Comparison of ENCODE assay signal across 12 mouse cellular contexts in the genomic region with DNA sequence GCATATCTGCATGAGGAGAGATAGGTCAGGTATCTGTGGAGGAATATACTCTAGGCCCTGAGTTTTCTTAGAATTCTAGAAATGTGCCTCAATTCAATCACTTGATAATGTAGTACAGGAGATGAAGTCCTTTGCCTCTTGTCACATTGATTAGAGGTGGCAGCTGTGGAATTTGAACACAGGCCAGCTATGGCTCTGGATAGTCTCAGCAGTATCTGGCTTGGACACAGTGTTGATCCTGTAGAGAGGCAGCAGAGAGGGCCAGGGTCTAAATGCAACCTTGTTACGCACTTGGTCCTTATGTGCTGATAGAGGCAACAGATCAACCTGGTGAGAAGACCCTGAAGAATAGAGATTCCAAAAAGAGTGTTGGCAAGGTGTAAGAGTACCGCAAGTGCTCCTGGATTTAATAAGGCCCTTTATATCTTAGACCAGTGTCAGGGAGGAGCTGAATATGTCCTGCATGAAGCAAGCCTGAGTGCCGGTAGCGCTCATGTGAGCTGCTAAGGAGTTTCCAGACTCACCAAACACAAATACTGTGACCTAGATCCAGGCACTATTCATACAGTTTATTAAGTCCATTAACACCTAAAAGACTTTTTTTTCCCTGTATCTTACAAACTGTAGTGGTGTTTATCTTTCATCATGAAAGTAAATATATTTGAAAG.
A peak's percentile ranks its signal among the peaks of the same experiment; 100 is the strongest.
DNase-seq lines count a peak whose midpoint lies in the region; ATAC-seq lines count a peak whose summit lies in the region.
"Had no signal": no experiment of that assay in that cellular context is flagged by ENCODE, and none has a peak within 500 bp of the region (broad histone marks: within the 10 kb centered on the region; RNA-seq: fewer than 3 reads in every experiment).

No protein-coding gene starts in this region.

- no peaks in the 10 kb centered on the region for H3K4me1 ChIP-seq in hindbrain, embryonic 11.5 days (replicated peaks; ENCODE audit: control insufficient read depth, insufficient read depth, low read length)
- H3K4me1 ChIP-seq: embryonic facial prominence, embryonic 12.5 days had no signal

- 95% methylated on average over 4 of the region's 4 CpGs for WGBS in hindbrain, embryonic 11.5 days

- no peak overlapping the region for H3K4me2 ChIP-seq in hindbrain, embryonic 11.5 days (replicated peaks; ENCODE audit: low read depth, low read length)
- H3K4me2 ChIP-seq: embryonic facial prominence, embryonic 12.5 days had no signal

- DNase-seq in spleen, adult 12 weeks (ENCODE audit: low spot score), result peak; percentile 11
- DNase-seq in spleen, postnatal 14 days (ENCODE audit: low spot score in 2 of 2), result no peak
- peak; percentile 18 to 26 for DNase-seq in gastrocnemius, postnatal 36 days
- DNase-seq in heart, postnatal 14 days, result peak; percentile 51 to 76
- DNase-seq in kidney, adult 8-10 months, result no peak
- no peak for DNase-seq in adrenal gland, postnatal 4 days (ENCODE audit: low spot score in 2 of 2)
- DNase-seq in hindbrain, embryonic 11.5 days (ENCODE audit: low spot score), result no peak
- DNase-seq in adrenal gland, postnatal 25 days, result no peak
- DNase-seq: B cell, adult 2 months had no signal

- H3K9ac ChIP-seq in hindbrain, embryonic 11.5 days (ENCODE audit: low read depth, low read length), result no peak overlapping the region
- H3K9ac ChIP-seq: embryonic facial prominence, embryonic 12.5 days had no signal

- ATAC-seq in hindbrain, embryonic 11.5 days (ENCODE audit: low FRiP score), result no peak
- ATAC-seq: Patski had no signal

- H3K36me3 ChIP-seq in hindbrain, embryonic 11.5 days (ENCODE audit: control insufficient read depth, insufficient read depth, low read length), result no peaks in the 10 kb centered on the region
- H3K36me3 ChIP-seq: embryonic facial prominence, embryonic 12.5 days had no signal

- no peaks in the 10 kb centered on the region for H3K27me3 ChIP-seq in hindbrain, embryonic 11.5 days (ENCODE audit: control insufficient read depth, insufficient read depth, low read length)
- H3K27me3 ChIP-seq: embryonic facial prominence, embryonic 12.5 days; Patski had no signal

- intact Hi-C loops in gastrocnemius, postnatal 36 days (cut with DNase I), result no loop called here
- intact Hi-C loops in heart, postnatal 14 days (cut with DNase I), result no loop called here

- H3K27ac ChIP-seq in hindbrain, embryonic 11.5 days (ENCODE audit: low read depth, low read length), result no peak overlapping the region
- H3K27ac ChIP-seq: embryonic facial prominence, embryonic 12.5 days; left cerebral cortex, adult 2 months had no signal

- no peaks in the 10 kb centered on the region for H3K9me3 ChIP-seq in hindbrain, embryonic 11.5 days (ENCODE audit: control insufficient read depth, low read length)
- H3K9me3 ChIP-seq: embryonic facial prominence, embryonic 12.5 days had no signal

- H3K4me3 ChIP-seq in hindbrain, embryonic 11.5 days (ENCODE audit: low read depth, low read length), result no peak overlapping the region
- H3K4me3 ChIP-seq: embryonic facial prominence, embryonic 12.5 days; left cerebral cortex, adult 2 months had no signal

Comparison
In these comparisons a context has a peak if more than half of its experiments do, and no peak if none do; other contexts are left out.
1. DNase-seq: peak in spleen, adult 12 weeks (single experiment), gastrocnemius, postnatal 36 days (2 of 2) and heart, postnatal 14 days (2 of 2); none in spleen, postnatal 14 days (0 of 2), kidney, adult 8-10 months (0 of 2), adrenal gland, postnatal 4 days (0 of 2), hindbrain, embryonic 11.5 days (single experiment) and adrenal gland, postnatal 25 days (single experiment).